1 mouse cellular context compared by ENCODE assay signal in genomic region chr17:31071421-31072301, GRCm38 (mm10).
TF ChIP-seq lines count a peak whose summit lies in the region.

No protein-coding gene starts in this region.

TF ChIP-seq in MEL, 35 proteins besides CTCF, POLR2A, EP300 and RAD21 (continued from another document):
- TF ChIP-seq RCOR1 (IDR thresholded peaks at IDR 0.05; ENCODE audit: low read depth, low read length) (peak; percentile 49), POLR2AphosphoS2 (IDR thresholded peaks at IDR 0.05; ENCODE audit: low read length) (no peak), TCF12 (IDR thresholded peaks at IDR 0.05; ENCODE audit: low read depth, low read length) (peak; percentile 91), CHD2 (IDR thresholded peaks at IDR 0.05; ENCODE audit: low read length) (no peak), ZMIZ1 (IDR thresholded peaks at IDR 0.05; ENCODE audit: low read depth, low read length) (no peak), CHD1 (IDR thresholded peaks at IDR 0.05; ENCODE audit: low read depth, low read length) (no peak)
TF ChIP-seq in MEL: peak in this region for 10.
